Mouse (Mus musculus) right cerebral cortex, postnatal 10 days (tissue): Measurements from ENCODE around the gene Eif4e2.

Experiments
- DNase-seq, 2 experiments: peaks; one replicate each; pipeline ENCODE4 v3.0.0; 2021; ENCODE audit warnings: low spot score in 2 of 2

The Eif4e2 gene

GRCm38 (mm10) chr1:87201848-87202247, 11.9 kb upstream of the Eif4e2 start:
- no peak for DNase-seq

GRCm38 (mm10) chr1:87203779-87204178, 9.9 kb upstream of the Eif4e2 start:
- DNase-seq: no peak

- DNase-seq: no peak
Observed at GRCm38 (mm10) chr1:87204465-87204864, 9.2 kb upstream of the Eif4e2 start, which contains the start of gene Chrng. Gene Chrng (plus strand): TSS chr1:87204657.

- no peak for DNase-seq
Observed at GRCm38 (mm10) chr1:87205038-87205437, 8.7 kb upstream of the Eif4e2 start.

- DNase-seq: no peak
Observed at GRCm38 (mm10) chr1:87205502-87205901, 8.2 kb upstream of the Eif4e2 start.

GRCm38 (mm10) chr1:87206339-87206738, 7.4 kb upstream of the Eif4e2 start:
- no peak for DNase-seq

- DNase-seq: no peak
Observed at GRCm38 (mm10) chr1:87211431-87211830, 2.3 kb upstream of the Eif4e2 start.

GRCm38 (mm10) chr1:87214748-87215147, 1.0 kb downstream of the Eif4e2 start:
- no peak for DNase-seq

- DNase-seq: no peak
Observed at GRCm38 (mm10) chr1:87217938-87218337, 4.2 kb downstream of the Eif4e2 start.

- DNase-seq: no peak
Observed at GRCm38 (mm10) chr1:87225739-87226138, 12.0 kb downstream of the Eif4e2 start.

- no peak for DNase-seq
Observed at GRCm38 (mm10) chr1:87226409-87227159, 12.9 kb downstream of the Eif4e2 start.

- no peak for DNase-seq
Observed at GRCm38 (mm10) chr1:87227160-87227550, 13.4 kb downstream of the Eif4e2 start.

GRCm38 (mm10) chr1:87230606-87231005, 16.9 kb downstream of the Eif4e2 start:
- DNase-seq: no peak

GRCm38 (mm10) chr1:87232197-87232596, 18.5 kb downstream of the Eif4e2 start:
- DNase-seq: no peak

- no peak for DNase-seq
Observed at GRCm38 (mm10) chr1:87239056-87239455, 25.3 kb downstream of the Eif4e2 start.

GRCm38 (mm10) chr1:87243021-87243420, 29.3 kb downstream of the Eif4e2 start:
- DNase-seq: no peak

- no peak for DNase-seq
Observed at GRCm38 (mm10) chr1:87245430-87245829, 31.7 kb downstream of the Eif4e2 start.

GRCm38 (mm10) chr1:87245929-87246815, 32.5 kb downstream of the Eif4e2 start:
- DNase-seq: peak; percentile 76 to 86

GRCm38 (mm10) chr1:87252040-87252609, 38.4 kb downstream of the Eif4e2 start:
- DNase-seq: no peak

GRCm38 (mm10) chr1:87255173-87255572, 41.5 kb downstream of the Eif4e2 start:
- DNase-seq: no peak

GRCm38 (mm10) chr1:87257691-87258090, 44.0 kb downstream of the Eif4e2 start:
- DNase-seq: no peak

- peak in 1 of 2 experiments; percentile 41 for DNase-seq
Observed at GRCm38 (mm10) chr1:87258484-87258883, 44.8 kb downstream of the Eif4e2 start.
